In genomic region chr1:181637997-181638713, GRCm38 (mm10) we compare ENCODE assay signal across 20 mouse cellular contexts.
DNase-seq lines count a peak whose midpoint lies in the region; ATAC-seq and TF ChIP-seq lines count a peak whose summit lies in the region.
"Had no signal": no experiment of that assay in that cellular context is flagged by ENCODE, and none has a peak within 500 bp of the region (broad histone marks: within the 10 kb centered on the region; RNA-seq: fewer than 3 reads in every experiment).

No protein-coding gene starts in this region.

- ATAC-seq in hindbrain, embryonic 15.5 days (ENCODE audit: low FRiP score, low read depth) = 0 out of 2 replicates have a peak, but pooled peaks have one; percentile 38
- no peak for ATAC-seq in hindbrain, embryonic 11.5 days (ENCODE audit: low FRiP score)
- ATAC-seq: Patski had no signal

- H3K9me3 ChIP-seq in hindbrain, embryonic 15.5 days = no peaks in the 10 kb centered on the region
- no peaks in the 10 kb centered on the region for H3K9me3 ChIP-seq in hindbrain, embryonic 11.5 days (ENCODE audit: control insufficient read depth, low read length)
- H3K9me3 ChIP-seq in MEL (replicated peaks; ENCODE audit: insufficient read depth, low read length) = no peaks in the 10 kb centered on the region
- H3K9me3 ChIP-seq: heart, embryonic 15.5 days; liver, embryonic 13.5 days; midbrain, embryonic 12.5 days; stomach, embryonic 15.5 days had no signal

- intact Hi-C loops in left cerebral cortex, postnatal 4 days (cut with DNase I) = no loop called here
- intact Hi-C loops in left cerebral cortex, postnatal 10 days (cut with DNase I) = no loop called here

- no peaks in the 10 kb centered on the region for H3K79me2 ChIP-seq in MEL (ENCODE audit: control insufficient read depth, insufficient read depth, low read length, poor library complexity)

- 71% methylated on average over 12 of the region's 12 CpGs for WGBS in hindbrain, embryonic 15.5 days
- WGBS in hindbrain, embryonic 11.5 days = 86% methylated on average over 12 of the region's 12 CpGs

- H3K27ac ChIP-seq in hindbrain, embryonic 15.5 days (replicated peaks) = no peak overlapping the region
- no peak overlapping the region for H3K27ac ChIP-seq in hindbrain, embryonic 11.5 days (ENCODE audit: low read depth, low read length)
- no peak overlapping the region for H3K27ac ChIP-seq in MEL (ENCODE audit: control insufficient read depth, low read depth, low read length)
- H3K27ac ChIP-seq: heart, embryonic 15.5 days; liver, embryonic 13.5 days; midbrain, embryonic 12.5 days; stomach, embryonic 15.5 days had no signal

- no peaks in the 10 kb centered on the region for H3K36me3 ChIP-seq in hindbrain, embryonic 15.5 days
- no peaks in the 10 kb centered on the region for H3K36me3 ChIP-seq in hindbrain, embryonic 11.5 days (ENCODE audit: control insufficient read depth, insufficient read depth, low read length)
- no peaks in the 10 kb centered on the region for H3K36me3 ChIP-seq in MEL (ENCODE audit: control insufficient read depth in 1 of 2, insufficient read depth in 2 of 2, low read length in 2 of 2)
- H3K36me3 ChIP-seq: heart, embryonic 15.5 days; liver, embryonic 13.5 days; midbrain, embryonic 12.5 days; stomach, embryonic 15.5 days had no signal

- no peak for TF ChIP-seq EP300 in MEL (IDR thresholded peaks at IDR 0.05; ENCODE audit: low read depth in 1 of 2, low read length in 2 of 2)

- no peak for TF ChIP-seq RAD21 in MEL (IDR thresholded peaks at IDR 0.05; ENCODE audit: low read depth, low read length)

- no peaks in the 10 kb centered on the region for H3K27me3 ChIP-seq in hindbrain, embryonic 15.5 days
- no peaks in the 10 kb centered on the region for H3K27me3 ChIP-seq in hindbrain, embryonic 11.5 days (ENCODE audit: control insufficient read depth, insufficient read depth, low read length)
- peaks cover 0 to 2% of the 10 kb centered on the region in 2 experiments for H3K27me3 ChIP-seq in MEL (ENCODE audit: control insufficient read depth in 1 of 2, insufficient read depth in 2 of 2, low read length in 2 of 2)
- H3K27me3 ChIP-seq: heart, embryonic 15.5 days; liver, embryonic 13.5 days; midbrain, embryonic 12.5 days; stomach, embryonic 15.5 days had no signal

- H3K4me2 ChIP-seq in hindbrain, embryonic 15.5 days = no peak overlapping the region
- no peak overlapping the region for H3K4me2 ChIP-seq in hindbrain, embryonic 11.5 days (replicated peaks; ENCODE audit: low read depth, low read length)
- H3K4me2 ChIP-seq: heart, embryonic 15.5 days; liver, embryonic 13.5 days; midbrain, embryonic 12.5 days; stomach, embryonic 15.5 days had no signal

- H3K4me1 ChIP-seq in hindbrain, embryonic 15.5 days (replicated peaks) = no peaks in the 10 kb centered on the region
- no peaks in the 10 kb centered on the region for H3K4me1 ChIP-seq in hindbrain, embryonic 11.5 days (replicated peaks; ENCODE audit: control insufficient read depth, insufficient read depth, low read length)
- no peaks in the 10 kb centered on the region for H3K4me1 ChIP-seq in MEL (ENCODE audit: control insufficient read depth in 1 of 2, insufficient read depth in 2 of 2, low read length in 2 of 2)
- H3K4me1 ChIP-seq: heart, embryonic 15.5 days; liver, embryonic 13.5 days; midbrain, embryonic 12.5 days; stomach, embryonic 15.5 days had no signal

- TF ChIP-seq CTCF in MEL (IDR thresholded peaks at IDR 0.05 in 2 of 3, conservative IDR thresholded peaks at IDR 0.05 in 1 of 3; ENCODE audit: control insufficient read depth in 1 of 3, insufficient read depth in 1 of 3, low read depth in 2 of 3, low read length in 3 of 3, poor library complexity in 1 of 3, severe bottlenecking in 1 of 3) = no peak

- TF ChIP-seq POLR2A in MEL (IDR thresholded peaks at IDR 0.05; ENCODE audit: control insufficient read depth in 1 of 2, insufficient read depth in 1 of 2, low read depth in 1 of 2, low read length in 2 of 2, poor library complexity in 1 of 2) = no peak

- H3K4me3 ChIP-seq in hindbrain, embryonic 15.5 days = no peak overlapping the region
- no peak overlapping the region for H3K4me3 ChIP-seq in hindbrain, embryonic 11.5 days (ENCODE audit: low read depth, low read length)
- 0 out of 4 replicates have a peak overlapping the region, but pooled peaks have one; percentile 7 to 35 for H3K4me3 ChIP-seq in MEL (ENCODE audit: control insufficient read depth in 1 of 2, insufficient read depth in 1 of 2, low read depth in 2 of 2, low read length in 2 of 2)
- H3K4me3 ChIP-seq: heart, embryonic 15.5 days; liver, embryonic 13.5 days; midbrain, embryonic 12.5 days; stomach, embryonic 15.5 days had no signal

- H3K9ac ChIP-seq in hindbrain, embryonic 15.5 days = no peak overlapping the region
- H3K9ac ChIP-seq in hindbrain, embryonic 11.5 days (ENCODE audit: low read depth, low read length) = no peak overlapping the region
- no peak overlapping the region for H3K9ac ChIP-seq in MEL (ENCODE audit: control insufficient read depth, low read depth, low read length, poor library complexity, severe bottlenecking)
- H3K9ac ChIP-seq: heart, embryonic 15.5 days; liver, embryonic 13.5 days; midbrain, embryonic 12.5 days; stomach, embryonic 15.5 days had no signal

- DNase-seq in hindbrain, embryonic 11.5 days (ENCODE audit: low spot score) = no peak
- peak; percentile 23 for DNase-seq in left cerebral cortex, postnatal 4 days
- no peak for DNase-seq in left cerebral cortex, postnatal 10 days (ENCODE audit: extremely low spot score in 1 of 2, low spot score in 2 of 2)
- DNase-seq in 416B (ENCODE audit: low read depth) (peak; percentile 39), MEL (ENCODE audit: low read depth, low spot score) (no peak)
- DNase-seq in adrenal gland, postnatal 14 days = no peak
- DNase-seq: cerebellum, postnatal 25 days; gastrocnemius, postnatal 36 days; heart, postnatal 36 days; kidney, adult 11 months; kidney, postnatal 4 days; liver, embryonic 13.5 days; lung, adult 2 months; lung, postnatal 14 days; thymus, postnatal 25 days had no signal

TF ChIP-seq in MEL, 35 proteins besides CTCF, POLR2A, EP300 and RAD21:
- TF ChIP-seq MYB (IDR thresholded peaks at IDR 0.05; ENCODE audit: low read depth, low read length) = no peak
- TF ChIP-seq POLR2AphosphoS5 (IDR thresholded peaks at IDR 0.05; ENCODE audit: borderline replicate concordance, low read depth, low read length) = no peak
- TF ChIP-seq TBP (IDR thresholded peaks at IDR 0.05; ENCODE audit: low read depth, low read length) = no peak
- TF ChIP-seq MAFK (IDR thresholded peaks at IDR 0.05; ENCODE audit: borderline replicate concordance, low read depth, low read length) = no peak
- TF ChIP-seq GABPA (IDR thresholded peaks at IDR 0.05; ENCODE audit: low read depth, low read length) = no peak
- TF ChIP-seq KAT2A (conservative IDR thresholded peaks at IDR 0.05; ENCODE audit: low read depth, low read length) = no peak
- no peak for TF ChIP-seq MAZ (IDR thresholded peaks at IDR 0.05; ENCODE audit: low read depth, low read length)
- no peak for TF ChIP-seq MAX (IDR thresholded peaks at IDR 0.05; ENCODE audit: low read length)
- TF ChIP-seq RCOR1 (IDR thresholded peaks at IDR 0.05; ENCODE audit: low read depth, low read length) = no peak
- no peak for TF ChIP-seq USF2 (IDR thresholded peaks at IDR 0.05; ENCODE audit: borderline replicate concordance in 1 of 2, insufficient read depth in 1 of 2, low read depth in 1 of 2, low read length in 2 of 2)
- TF ChIP-seq MEF2A (IDR thresholded peaks at IDR 0.05; ENCODE audit: extremely low read depth, insufficient replicate concordance, low read depth, low read length, poor library complexity, severe bottlenecking) = no peak
- TF ChIP-seq HCFC1 (IDR thresholded peaks at IDR 0.05; ENCODE audit: low read depth, low read length) = no peak
- TF ChIP-seq MYC (IDR thresholded peaks at IDR 0.05; ENCODE audit: low read depth, low read length) = no peak
- no peak for TF ChIP-seq SIN3A (IDR thresholded peaks at IDR 0.05; ENCODE audit: low read length)
- no peak for TF ChIP-seq ETS1 (IDR thresholded peaks at IDR 0.05; ENCODE audit: low read depth, low read length)
- TF ChIP-seq ZC3H11A (IDR thresholded peaks at IDR 0.05; ENCODE audit: low read depth, low read length) = no peak
- no peak for TF ChIP-seq CHD1 (IDR thresholded peaks at IDR 0.05; ENCODE audit: low read depth, low read length)
- TF ChIP-seq ZMIZ1 (IDR thresholded peaks at IDR 0.05; ENCODE audit: low read depth, low read length) = no peak
- no peak for TF ChIP-seq SMC3 (IDR thresholded peaks at IDR 0.05; ENCODE audit: low read depth, low read length)
- no peak for TF ChIP-seq NELFE (IDR thresholded peaks at IDR 0.05; ENCODE audit: low read depth, low read length)

Comparison
In these comparisons a context has a peak if more than half of its experiments do, and no peak if none do; other contexts are left out.
1. DNase-seq: peak in left cerebral cortex, postnatal 4 days (single experiment) and 416B (single experiment); none in hindbrain, embryonic 11.5 days (single experiment), left cerebral cortex, postnatal 10 days (0 of 2), MEL (single experiment) and adrenal gland, postnatal 14 days (single experiment).
2. H3K4me3 ChIP-seq: peak in MEL (2 of 2); none in hindbrain, embryonic 15.5 days (single experiment) and hindbrain, embryonic 11.5 days (single experiment).